Comparison of ENCODE assay signal across 21 mouse cellular contexts in the genomic region with DNA sequence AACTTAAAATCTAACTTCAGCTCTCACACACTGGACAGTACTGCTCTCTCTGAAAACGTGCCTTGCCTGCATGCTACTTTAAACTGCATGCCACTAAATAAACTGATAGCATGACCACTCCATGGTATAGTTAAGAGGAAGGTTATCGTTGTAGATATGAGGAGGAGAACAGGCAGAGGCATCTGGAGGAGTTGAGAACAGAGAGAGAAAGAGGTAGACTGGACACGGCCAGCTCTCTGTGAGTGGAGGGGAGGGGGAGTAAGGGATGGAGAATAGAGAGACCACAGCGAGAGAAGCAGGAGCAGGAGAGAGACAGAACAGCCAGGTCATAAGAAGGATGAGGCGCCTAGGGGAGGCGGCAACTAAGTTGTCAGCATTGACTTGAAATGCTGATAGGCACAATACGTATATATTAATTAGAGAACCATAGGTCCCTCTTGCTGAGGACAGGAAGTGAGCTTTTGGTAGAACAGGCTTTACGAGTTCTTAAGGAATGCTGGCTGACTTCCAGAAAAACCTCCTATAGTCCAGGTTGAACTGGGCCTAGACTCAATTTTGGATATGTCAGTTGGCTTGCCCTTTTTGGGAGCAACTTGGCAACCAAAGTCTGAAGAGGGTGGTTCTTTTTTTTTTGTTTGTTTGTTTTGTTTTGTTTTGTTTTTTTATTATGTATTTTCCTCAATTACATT.
A peak's percentile ranks its signal among the peaks of the same experiment; 100 is the strongest.
DNase-seq lines count a peak whose midpoint lies in the region; ATAC-seq and TF ChIP-seq lines count a peak whose summit lies in the region.
"Had no signal": no experiment of that assay in that cellular context is flagged by ENCODE, and none has a peak within 500 bp of the region (broad histone marks: within the 10 kb centered on the region; RNA-seq: fewer than 3 reads in every experiment).

No protein-coding gene starts in this region.

- peak overlapping the region; percentile 98 for H3K27ac ChIP-seq in kidney, adult 2 months (ENCODE audit: insufficient read depth, low read depth, low read length)
- peak overlapping the region; percentile 97 for H3K27ac ChIP-seq in liver, adult 2 months (replicated peaks; ENCODE audit: insufficient read depth, low read depth, low read length)
- no peak overlapping the region for H3K27ac ChIP-seq in liver, postnatal 0 days (ENCODE audit: low read depth)
- no peak overlapping the region for H3K27ac ChIP-seq in embryonic facial prominence, embryonic 14.5 days (replicated peaks; ENCODE audit: low read depth, low read length)
- no peak overlapping the region for H3K27ac ChIP-seq in heart, embryonic 10.5 days
- H3K27ac ChIP-seq: forebrain, embryonic 15.5 days; limb, embryonic 15.5 days; midbrain, embryonic 15.5 days had no signal

- TF ChIP-seq CTCF in kidney, adult 2 months (conservative IDR thresholded peaks at IDR 0.05; ENCODE audit: insufficient read depth, insufficient read length, low read depth, low read length): no peak
- TF ChIP-seq CTCF in liver, adult 2 months (IDR thresholded peaks at IDR 0.05; ENCODE audit: low read depth, low read length): no peak
- TF ChIP-seq CTCF in liver, postnatal 0 days (IDR thresholded peaks at IDR 0.05; ENCODE audit: low read depth): no peak

- no peak overlapping the region for H3K4me2 ChIP-seq in liver, postnatal 0 days (ENCODE audit: low read depth, low read length)
- H3K4me2 ChIP-seq in embryonic facial prominence, embryonic 14.5 days (ENCODE audit: low read depth, low read length): no peak overlapping the region
- H3K4me2 ChIP-seq: forebrain, embryonic 15.5 days; heart, embryonic 11.5 days; limb, embryonic 15.5 days; midbrain, embryonic 15.5 days had no signal

- no peak for ATAC-seq in liver, postnatal 0 days
- peak; percentile 60; the same call in 1 of the 2 replicates for ATAC-seq in embryonic facial prominence, embryonic 14.5 days (ENCODE audit: low read depth)
- ATAC-seq: forebrain, embryonic 15.5 days; midbrain, embryonic 15.5 days had no signal

- H3K27me3 ChIP-seq in kidney, adult 2 months (replicated peaks; ENCODE audit: control insufficient read depth, insufficient read depth, low read length): no peaks in the 10 kb centered on the region
- H3K27me3 ChIP-seq in liver, adult 2 months (ENCODE audit: control insufficient read depth, insufficient read depth, low read length): no peaks in the 10 kb centered on the region
- no peaks in the 10 kb centered on the region for H3K27me3 ChIP-seq in liver, postnatal 0 days (ENCODE audit: insufficient read depth, low read length)
- H3K27me3 ChIP-seq in embryonic facial prominence, embryonic 14.5 days (replicated peaks; ENCODE audit: control insufficient read depth, insufficient read depth, low read length): no peaks in the 10 kb centered on the region
- H3K27me3 ChIP-seq in heart, embryonic 10.5 days (ENCODE audit: insufficient read depth, poor library complexity, severe bottlenecking): no peaks in the 10 kb centered on the region
- H3K27me3 ChIP-seq: CH12.LX; forebrain, embryonic 15.5 days; limb, embryonic 15.5 days; midbrain, embryonic 15.5 days had no signal

- peaks cover 51% of the 10 kb centered on the region for H3K4me1 ChIP-seq in kidney, adult 2 months (ENCODE audit: control insufficient read depth, insufficient read depth, low read length)
- H3K4me1 ChIP-seq in liver, adult 2 months (ENCODE audit: control insufficient read depth, insufficient read depth, low read length): peaks cover 37% of the 10 kb centered on the region
- H3K4me1 ChIP-seq in liver, postnatal 0 days (ENCODE audit: insufficient read depth): no peaks in the 10 kb centered on the region
- H3K4me1 ChIP-seq in embryonic facial prominence, embryonic 14.5 days (ENCODE audit: control insufficient read depth, insufficient read depth, low read length): no peaks in the 10 kb centered on the region
- peaks cover 15% of the 10 kb centered on the region for H3K4me1 ChIP-seq in heart, embryonic 10.5 days
- H3K4me1 ChIP-seq: forebrain, embryonic 15.5 days; midbrain, embryonic 15.5 days had no signal

- DNase-seq in kidney, adult 2 months: peak; percentile 60
- no peak for DNase-seq in kidney, adult 9 months
- DNase-seq in liver, adult 2 months (ENCODE audit: extremely low read depth, low read depth, low spot score): no peak
- no peak for DNase-seq in liver, postnatal 0 days
- DNase-seq in embryonic facial prominence, embryonic 14.5 days (ENCODE audit: low spot score): peak; percentile 71
- peak; percentile 26 for DNase-seq in lung, postnatal 25 days (ENCODE audit: low spot score)
- DNase-seq in heart, embryonic 10.5 days (ENCODE audit: low spot score): no peak
- no peak for DNase-seq in adrenal gland, adult (ENCODE audit: inconsistent age in 2 of 2, low spot score in 1 of 2)
- DNase-seq: cerebellum, adult 18-20 months; cerebellum, postnatal 25 days; gastrocnemius, postnatal 36 days; heart, postnatal 10 days; right cerebral cortex, postnatal 14 days; spleen, adult 18-20 months had no signal

- TF ChIP-seq POLR2A in kidney, adult 2 months (IDR thresholded peaks at IDR 0.05; ENCODE audit: low read depth, low read length): no peak
- TF ChIP-seq POLR2A in liver, adult 2 months (IDR thresholded peaks at IDR 0.05; ENCODE audit: extremely low read depth, insufficient read depth, low read length): no peak

- peaks cover 1% of the 10 kb centered on the region for H3K36me3 ChIP-seq in kidney, adult 2 months (ENCODE audit: control insufficient read depth, insufficient read depth, low read length)
- H3K36me3 ChIP-seq in liver, adult 2 months (ENCODE audit: control insufficient read depth, insufficient read depth, low read length): 0 out of 2 replicates have a peak, but pooled peaks cover 2% of the 10 kb centered on the region
- H3K36me3 ChIP-seq in liver, postnatal 0 days (replicated peaks; ENCODE audit: insufficient read depth, low read length): peaks cover under 1% of the 10 kb centered on the region
- peaks cover 9% of the 10 kb centered on the region; the same call in 1 of the 2 replicates for H3K36me3 ChIP-seq in embryonic facial prominence, embryonic 14.5 days (ENCODE audit: control insufficient read depth, insufficient read depth, low read length)
- H3K36me3 ChIP-seq in heart, embryonic 10.5 days: peaks cover 2% of the 10 kb centered on the region; the same call in 1 of the 2 replicates
- H3K36me3 ChIP-seq: forebrain, embryonic 15.5 days; midbrain, embryonic 15.5 days had no signal

- 48% methylated on average over 8 of the region's 8 CpGs for WGBS in kidney, adult 2 months
- 88% methylated on average over 8 of the region's 8 CpGs for WGBS in liver, adult 2 months
- 79% methylated on average over 8 of the region's 8 CpGs for WGBS in liver, postnatal 0 days (ENCODE audit: insufficient replicate concordance)
- WGBS in embryonic facial prominence, embryonic 14.5 days: 72% methylated on average over 8 of the region's 8 CpGs
- WGBS in heart, embryonic 10.5 days: 57% methylated on average over 8 of the region's 8 CpGs

- peak overlapping the region; percentile 52 for H3K4me3 ChIP-seq in kidney, adult 2 months (ENCODE audit: insufficient read depth, low read depth, low read length)
- H3K4me3 ChIP-seq in liver, adult 2 months (ENCODE audit: insufficient read depth, low read depth, low read length): no peak overlapping the region
- H3K4me3 ChIP-seq in liver, postnatal 0 days (ENCODE audit: low read depth, low read length): no peak overlapping the region
- no peak overlapping the region for H3K4me3 ChIP-seq in embryonic facial prominence, embryonic 14.5 days (ENCODE audit: low read depth, low read length)
- H3K4me3 ChIP-seq in heart, embryonic 10.5 days: no peak overlapping the region
- H3K4me3 ChIP-seq: erythroblast, embryonic 14.5 days; forebrain, embryonic 15.5 days; limb, embryonic 15.5 days; midbrain, embryonic 15.5 days; myocyte had no signal

- no peak overlapping the region for H3K9ac ChIP-seq in liver, adult 2 months (ENCODE audit: low read depth, low read length)
- H3K9ac ChIP-seq in liver, postnatal 0 days (replicated peaks): no peak overlapping the region
- no peak overlapping the region for H3K9ac ChIP-seq in embryonic facial prominence, embryonic 14.5 days (ENCODE audit: low read depth, low read length)
- H3K9ac ChIP-seq: forebrain, embryonic 15.5 days; limb, embryonic 15.5 days; midbrain, embryonic 15.5 days had no signal

- H3K79me2 ChIP-seq in liver, adult 2 months (ENCODE audit: control insufficient read depth, insufficient read depth, low read length): peaks cover 14% of the 10 kb centered on the region; the same call in 1 of the 2 replicates

- no peaks in the 10 kb centered on the region for H3K9me3 ChIP-seq in liver, postnatal 0 days (ENCODE audit: low read length)
- no peaks in the 10 kb centered on the region for H3K9me3 ChIP-seq in embryonic facial prominence, embryonic 14.5 days (ENCODE audit: control insufficient read depth, low read length)
- H3K9me3 ChIP-seq in heart, embryonic 10.5 days: no peaks in the 10 kb centered on the region
- H3K9me3 ChIP-seq: forebrain, embryonic 15.5 days; limb, embryonic 15.5 days; midbrain, embryonic 15.5 days had no signal

- no peak for TF ChIP-seq EP300 in liver, postnatal 0 days (IDR thresholded peaks at IDR 0.05; ENCODE audit: low read depth)

Comparison
In these comparisons a context has a peak if more than half of its experiments do, and no peak if none do; other contexts are left out.
1. DNase-seq: peak in kidney, adult 2 months (single experiment), embryonic facial prominence, embryonic 14.5 days (single experiment) and lung, postnatal 25 days (single experiment); none in kidney, adult 9 months (single experiment), liver, adult 2 months (single experiment), liver, postnatal 0 days (single experiment), heart, embryonic 10.5 days (single experiment) and adrenal gland, adult (0 of 2).
2. H3K27ac ChIP-seq: peak in kidney, adult 2 months (single experiment) and liver, adult 2 months (single experiment); none in liver, postnatal 0 days (single experiment), embryonic facial prominence, embryonic 14.5 days (single experiment) and heart, embryonic 10.5 days (single experiment).